Mouse (Mus musculus) heart, embryonic 14.5 days (tissue): Measurements from ENCODE around the gene Myo9a. TPM values are rescaled to one million over a fixed set of nuclear protein-coding genes. Genes with fewer than 3 reads are reported as not detected.

Source experiments
- ATAC-seq: fragments of 200-750 bp; cut with Nextera tagmentation; 2 replicates; pipeline ENCODE4 v1.8.0; 2017; ENCODE audit warnings: low read depth, moderate TSS enrichment; ENCODE audit not compliant: insufficient number of reproducible peaks, insufficient read depth, low FRiP score
- H3K27ac ChIP-seq, 2 experiments: fragments of 200-500 bp in 1 of 2; fragments of 300-500 bp in 1 of 2; sonication (generic) in 1 of 2; replicated peaks in 1 of 2; 2 replicates each; pipeline ENCODE4 v1.5.1; 2012 to 2014; ENCODE audit warnings: low read depth in 2 of 2, low read length in 2 of 2, control low read depth in 1 of 2, mild to moderate bottlenecking in 1 of 2, mixed read lengths in 1 of 2; ENCODE audit not compliant: control insufficient read depth in 1 of 2, insufficient read depth in 1 of 2
- H3K27me3 ChIP-seq: fragments of 300-500 bp; sonication (generic); 2 replicates; pipeline ENCODE4 v1.6.1; 2014; ENCODE audit warnings: mild to moderate bottlenecking, low read length, control low read depth; ENCODE audit not compliant: control insufficient read depth, insufficient read depth
- H3K36me3 ChIP-seq: fragments of 300-500 bp; sonication (generic); 2 replicates; pipeline ENCODE4 v1.6.1; 2014; ENCODE audit warnings: mild to moderate bottlenecking, control low read depth, low read length, mixed read lengths; ENCODE audit not compliant: control insufficient read depth, insufficient read depth
- H3K4me1 ChIP-seq, 2 experiments: fragments of 200-500 bp in 1 of 2; fragments of 300-500 bp in 1 of 2; sonication (generic) in 1 of 2; 2 replicates each; pipeline ENCODE4 v1.6.1; 2012 to 2014; ENCODE audit warnings: low read length in 2 of 2, control low read depth in 1 of 2, mixed read lengths in 1 of 2; ENCODE audit not compliant: control insufficient read depth in 2 of 2, insufficient read depth in 2 of 2
- H3K4me2 ChIP-seq: fragments of 300-500 bp; sonication (generic); 2 replicates; pipeline ENCODE4 v1.6.1; 2014; ENCODE audit warnings: mild to moderate bottlenecking, low read length
- H3K4me3 ChIP-seq, 2 experiments: fragments of 200-500 bp in 1 of 2; fragments of 300-500 bp in 1 of 2; sonication (generic) in 1 of 2; 2 replicates each; pipeline ENCODE4 v1.5.1; 2012 to 2014; ENCODE audit warnings: low read length in 2 of 2, mild to moderate bottlenecking in 2 of 2, control low read depth in 1 of 2, low read depth in 1 of 2, moderate library complexity in 1 of 2; ENCODE audit not compliant: control insufficient read depth in 1 of 2, insufficient read depth in 1 of 2
- H3K9ac ChIP-seq: fragments of 300-500 bp; sonication (generic); 2 replicates; pipeline ENCODE4 v1.6.1; 2014; ENCODE audit warnings: mild to moderate bottlenecking, low read length
- H3K9me3 ChIP-seq: fragments of 300-500 bp; sonication (generic); 2 replicates; pipeline ENCODE4 v1.6.1; 2016; ENCODE audit warnings: low read length, control low read depth; ENCODE audit not compliant: control insufficient read depth
- WGBS: fragments of 180-500 bp; shearing (Covaris S2); extraction: QIAGEN DNeasy Blood & Tissue Kit; methylation state at CpG from one replicate; pipeline ENCODE4 v1.1.7; 2014; 5-methylcytosine and 5-hydroxymethylcytosine counted together
- polyA plus RNA-seq: library from polyadenylated mRNA; unstranded; fragments of >200 nt; fragmentation: Nextera tagmentation; extraction: Ambion mirVana; gene quantifications from 2 replicates; pipeline ENCODE4 v1.2.1, GENCODE M21; 2014

Myo9a gene
- polyA plus RNA-seq, 1 experiment from 2014 or later = 12.4 TPM

GRCm38 (mm10) chr9:59721144-59721543 lies 29.6 kb upstream of the Myo9a start:
- Histone ChIP-seq H3K36me3 (no peaks in the 10 kb centered on the region), H3K9ac (no peak overlapping the region), H3K4me1 (peaks cover 13 to 17% of the 10 kb centered on the region in 2 experiments), H3K4me3 (no peak overlapping the region), H3K9me3 (no peaks in the 10 kb centered on the region), H3K27me3 (no peaks in the 10 kb centered on the region), H3K27ac (no peak overlapping the region), H3K4me2 (no peak overlapping the region)
- ATAC-seq = no peak
- 78% methylated on average over 5 of the region's 5 CpGs for WGBS

- Histone ChIP-seq H3K36me3 (no peaks in the 10 kb centered on the region), H3K4me1 (peaks cover 14 to 18% of the 10 kb centered on the region in 2 experiments), H3K27me3 (no peaks in the 10 kb centered on the region), H3K4me2 (peak overlapping the region; percentile 61), H3K27ac (peak overlapping the region; percentile 3 to 55; a peak in 3 of 4 replicates), H3K4me3 (0 out of 4 replicates have a peak overlapping the region, but pooled peaks of 1 of the 2 experiments have one; percentile 17), H3K9me3 (no peaks in the 10 kb centered on the region), H3K9ac (peak overlapping the region; percentile 48; the same call in 1 of the 2 replicates)
- ATAC-seq = peak; percentile 23; the same call in 1 of the 2 replicates
- 10% methylated on average over 10 of the region's 10 CpGs for WGBS
These were observed 27.5 kb upstream of the Myo9a start for GRCm38 (mm10) chr9:59723096-59723657.

- Histone ChIP-seq H3K4me1 (peaks cover 15 to 20% of the 10 kb centered on the region in 2 experiments), H3K27ac (peak overlapping the region; percentile 3 to 55; a peak in 3 of 4 replicates), H3K4me2 (peak overlapping the region; percentile 61; the same call in 1 of the 2 replicates), H3K9me3 (no peaks in the 10 kb centered on the region), H3K9ac (no peak overlapping the region), H3K27me3 (no peaks in the 10 kb centered on the region), H3K36me3 (no peaks in the 10 kb centered on the region), H3K4me3 (no peak overlapping the region)
- ATAC-seq = peak; percentile 49; the same call in 1 of the 2 replicates
- 44% methylated on average over 8 of the region's 8 CpGs for WGBS
These were observed 26.8 kb upstream of the Myo9a start for GRCm38 (mm10) chr9:59723791-59724442.

GRCm38 (mm10) chr9:59725515-59725914 lies 25.2 kb upstream of the Myo9a start:
- Histone ChIP-seq H3K27ac (no peak overlapping the region), H3K4me1 (peaks cover 15 to 20% of the 10 kb centered on the region in 2 experiments), H3K4me3 (no peak overlapping the region), H3K36me3 (no peaks in the 10 kb centered on the region), H3K27me3 (no peaks in the 10 kb centered on the region), H3K9ac (no peak overlapping the region), H3K4me2 (no peak overlapping the region), H3K9me3 (no peaks in the 10 kb centered on the region)
- ATAC-seq = no peak
- 62% methylated on average over 10 of the region's 10 CpGs for WGBS

- Histone ChIP-seq H3K4me3 (no peak overlapping the region), H3K9ac (no peak overlapping the region), H3K27ac (peak overlapping the region; percentile 17 to 26; a peak in 1 of 4 replicates), H3K27me3 (no peaks in the 10 kb centered on the region), H3K9me3 (no peaks in the 10 kb centered on the region), H3K4me2 (no peak overlapping the region), H3K4me1 (peaks cover 15 to 20% of the 10 kb centered on the region in 2 experiments), H3K36me3 (no peaks in the 10 kb centered on the region)
- 75% methylated on average over 11 of the region's 11 CpGs for WGBS
- ATAC-seq = no peak
These were observed 23.0 kb upstream of the Myo9a start for GRCm38 (mm10) chr9:59727569-59728286.

GRCm38 (mm10) chr9:59731136-59731535 lies 19.6 kb upstream of the Myo9a start:
- Histone ChIP-seq H3K36me3 (no peaks in the 10 kb centered on the region), H3K4me2 (no peak overlapping the region), H3K27me3 (no peaks in the 10 kb centered on the region), H3K4me1 (peaks cover 4 to 13% of the 10 kb centered on the region in 2 experiments), H3K4me3 (no peak overlapping the region), H3K27ac (no peak overlapping the region), H3K9me3 (no peaks in the 10 kb centered on the region), H3K9ac (no peak overlapping the region)
- WGBS = 88% methylated on average over 5 of the region's 5 CpGs
- ATAC-seq = no peak

GRCm38 (mm10) chr9:59733075-59733474 lies 17.6 kb upstream of the Myo9a start:
- Histone ChIP-seq H3K9me3 (no peaks in the 10 kb centered on the region), H3K27ac (no peak overlapping the region), H3K9ac (no peak overlapping the region), H3K4me2 (no peak overlapping the region), H3K4me3 (no peak overlapping the region), H3K4me1 (peaks cover 6 to 29% of the 10 kb centered on the region in 2 experiments), H3K27me3 (no peaks in the 10 kb centered on the region), H3K36me3 (no peaks in the 10 kb centered on the region)
- 45% methylated on average over 6 of the region's 6 CpGs for WGBS
- no peak for ATAC-seq
